Mouse (Mus musculus) ovary, postnatal 10 days (tissue): ENCODE measurements around the gene Fgfbp3.
A peak's percentile ranks its signal among the peaks of the same experiment; 100 is the strongest.
"Not testable (repeated sequence)": the region's sequence is repeated elsewhere in the genome, so short reads cannot be mapped to it uniquely, and the experiment has no call there.

Source experiments
- DNase-seq: peaks from one replicate; pipeline ENCODE4 v3.0.0; 2022; ENCODE audit warnings: low spot score

Gene Fgfbp3

DNA sequence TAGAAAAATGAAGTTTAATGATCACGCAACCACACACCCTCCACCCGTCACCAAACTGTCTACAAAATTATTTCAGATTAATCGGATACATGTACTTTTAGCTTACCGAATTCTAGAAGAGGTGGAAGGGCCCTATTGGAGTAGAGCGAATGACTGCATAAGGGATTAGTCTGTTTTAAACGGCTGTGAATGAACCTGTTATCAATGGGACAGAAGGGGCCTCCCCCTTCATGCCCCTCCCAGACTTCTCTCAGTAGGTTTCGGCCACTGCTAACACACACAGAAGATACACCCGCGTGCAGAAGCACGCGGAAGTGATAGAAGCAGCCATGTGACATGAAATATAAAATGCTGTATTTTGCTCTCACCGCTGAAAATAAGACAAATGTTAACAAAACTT lies at the start of gene Fgfbp3:
TSS of gene Fgfbp3 (minus strand) at position 150 of the 400 bp plus-strand sequence.
- DNase-seq: no peak

DNA sequence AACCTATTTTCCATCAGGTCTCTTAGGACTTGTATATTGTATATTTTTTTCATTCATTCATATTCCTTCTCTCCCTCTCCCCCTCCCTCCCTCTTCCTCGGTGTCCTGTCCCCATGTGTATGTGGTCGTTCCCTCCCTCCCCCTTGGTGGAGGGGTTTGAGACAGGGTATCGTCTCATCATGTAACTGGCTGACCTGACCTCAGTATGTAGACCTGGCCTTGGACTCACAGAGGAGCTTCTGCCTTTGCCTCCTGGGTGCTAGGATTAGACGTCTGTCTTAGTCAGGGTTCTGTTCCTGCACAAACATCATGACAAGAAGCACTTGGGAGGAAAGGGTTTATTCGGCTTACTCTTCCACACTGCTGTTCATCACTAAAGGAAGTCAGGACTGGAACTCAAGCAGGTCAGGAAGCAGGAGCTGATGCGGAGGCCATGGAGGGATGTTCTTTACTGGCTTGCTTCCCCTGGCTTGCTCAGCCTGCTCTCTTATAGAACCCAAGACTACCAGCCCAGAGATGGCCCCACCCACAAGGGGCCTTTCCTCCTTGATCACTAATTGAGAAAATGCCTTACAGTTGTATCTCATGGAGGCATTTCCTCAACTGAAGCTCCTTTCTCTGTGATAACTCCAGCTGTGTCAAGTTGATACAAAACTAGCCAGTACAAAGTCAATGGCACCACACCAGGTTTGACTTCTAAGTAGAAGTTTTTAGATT lies 43.3 kb upstream of the Fgfbp3 start:
- not testable (repeated sequence) for DNase-seq

DNA sequence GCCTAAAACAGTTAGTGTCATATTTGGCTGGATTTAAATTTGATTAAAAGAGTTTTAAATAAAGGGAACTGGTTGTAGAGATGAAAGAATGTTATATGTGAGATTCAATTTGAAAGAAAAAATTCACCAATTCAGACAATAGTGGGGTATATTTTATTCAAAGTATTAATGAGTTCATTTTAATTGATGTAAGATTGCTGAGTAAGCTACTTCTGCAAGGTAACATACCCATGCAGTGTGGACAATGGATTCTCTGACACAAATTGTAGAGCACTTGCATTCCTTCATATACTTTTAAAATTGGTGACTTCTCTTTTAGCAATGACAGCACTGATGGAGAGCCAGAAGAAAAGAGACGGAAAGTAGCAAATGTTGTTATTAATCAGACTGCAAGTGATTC lies 41.9 kb upstream of the Fgfbp3 start:
- DNase-seq: no peak

DNA sequence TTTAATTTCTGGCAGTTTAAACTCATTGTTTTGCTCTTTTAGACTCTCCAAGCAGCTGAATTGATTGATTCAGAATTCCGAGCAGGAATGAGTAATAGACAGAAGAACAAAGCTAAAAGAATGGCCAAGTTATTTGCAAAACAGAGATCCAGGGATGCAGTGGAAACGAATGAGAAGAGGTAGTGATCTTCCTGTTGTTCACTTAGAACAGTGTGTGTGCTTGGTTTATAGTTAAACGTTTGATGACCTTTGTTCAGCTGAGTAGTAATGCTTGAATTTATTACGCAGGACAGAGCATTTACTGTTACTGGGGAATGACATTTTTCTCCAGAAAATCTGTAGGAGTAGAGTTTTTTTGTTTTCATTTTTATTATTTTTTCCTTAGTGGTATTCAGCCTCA lies 38.9 kb upstream of the Fgfbp3 start:
- DNase-seq: no peak

DNA sequence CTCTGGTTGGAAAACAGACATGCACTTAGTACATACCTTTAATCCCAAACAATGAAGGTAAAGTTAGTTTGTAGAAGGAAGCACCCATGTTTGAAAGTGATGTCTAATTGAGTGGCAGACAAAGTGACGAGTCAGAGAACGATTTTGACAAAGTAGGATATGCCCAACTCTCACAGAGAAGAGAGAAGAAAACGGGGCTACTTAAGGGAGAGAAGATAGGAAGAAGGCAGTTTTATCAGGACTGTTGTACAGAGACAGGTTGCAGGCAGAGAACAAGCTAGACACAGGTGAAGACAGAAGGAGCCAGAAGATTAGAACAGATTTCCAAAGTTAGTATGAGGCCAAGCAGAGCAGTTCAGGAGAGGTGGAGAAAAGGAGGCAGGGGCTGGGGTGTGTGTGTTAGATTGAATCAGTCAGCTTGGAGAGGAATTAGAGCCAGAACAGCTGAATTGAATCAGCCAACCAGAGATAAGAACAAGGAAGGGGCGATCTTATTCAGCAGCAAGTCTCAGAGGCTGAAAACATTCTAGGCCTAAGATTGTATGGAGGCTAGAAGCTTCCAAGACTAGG lies 34.3 kb upstream of the Fgfbp3 start:
- no peak for DNase-seq

DNA sequence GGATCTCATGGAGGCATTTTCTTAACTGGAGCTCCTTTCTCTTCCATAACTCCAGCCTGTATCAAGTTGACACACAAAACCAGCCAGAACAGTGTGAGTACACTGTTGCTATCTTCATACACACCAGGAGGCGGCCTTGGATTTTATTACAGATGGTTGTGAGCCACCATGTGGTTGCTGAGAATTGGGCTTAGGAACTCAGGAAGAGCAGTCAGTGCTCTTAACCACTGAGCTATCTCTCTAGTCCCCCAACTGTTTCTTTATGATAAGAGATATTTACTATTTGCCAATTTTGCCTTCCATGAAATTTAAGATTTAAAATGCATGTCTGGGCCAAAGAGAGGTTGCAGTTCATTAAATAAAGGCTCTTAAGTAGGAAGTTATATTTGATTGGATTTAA lies 20.6 kb upstream of the Fgfbp3 start:
- DNase-seq: no peak

DNA sequence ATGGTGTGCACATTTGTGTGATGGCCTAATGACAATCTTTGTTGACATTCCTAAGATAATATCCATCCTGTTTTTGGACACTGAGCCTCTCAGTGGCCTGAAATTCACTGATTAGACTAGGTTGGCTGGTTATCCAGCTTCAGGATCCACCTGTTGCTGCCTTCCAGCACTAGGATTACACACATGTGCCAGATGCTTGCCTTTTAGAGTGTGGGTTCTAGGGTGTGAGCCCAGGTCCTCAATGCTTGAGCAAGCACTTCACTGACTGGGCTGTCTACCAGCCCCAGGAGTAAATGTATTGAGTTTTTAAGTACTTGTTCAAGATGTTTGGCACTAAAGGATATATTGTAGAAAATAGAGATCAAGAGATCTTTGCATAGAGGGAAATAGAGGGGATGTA lies 18.6 kb upstream of the Fgfbp3 start:
- DNase-seq: no peak

DNA sequence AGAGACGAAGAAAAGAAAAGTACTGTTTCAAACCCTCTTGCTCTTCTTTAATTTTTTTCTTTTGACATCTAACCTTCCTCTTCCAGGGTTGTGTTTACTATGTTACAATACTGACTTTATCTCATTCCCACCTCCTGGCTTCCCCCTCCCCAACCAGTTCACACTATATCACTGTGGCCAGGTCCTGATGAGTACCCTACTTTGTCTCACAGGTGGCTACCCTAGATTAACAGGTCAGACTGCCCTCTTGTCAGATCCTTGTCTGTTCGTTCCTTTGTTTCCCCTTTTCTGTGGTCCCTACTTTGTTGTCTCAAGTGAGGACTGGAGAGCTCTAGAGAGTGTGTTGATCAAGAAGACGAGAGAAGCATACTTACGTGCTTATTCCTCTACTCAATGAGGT lies 16.9 kb upstream of the Fgfbp3 start:
- DNase-seq: no peak

DNA sequence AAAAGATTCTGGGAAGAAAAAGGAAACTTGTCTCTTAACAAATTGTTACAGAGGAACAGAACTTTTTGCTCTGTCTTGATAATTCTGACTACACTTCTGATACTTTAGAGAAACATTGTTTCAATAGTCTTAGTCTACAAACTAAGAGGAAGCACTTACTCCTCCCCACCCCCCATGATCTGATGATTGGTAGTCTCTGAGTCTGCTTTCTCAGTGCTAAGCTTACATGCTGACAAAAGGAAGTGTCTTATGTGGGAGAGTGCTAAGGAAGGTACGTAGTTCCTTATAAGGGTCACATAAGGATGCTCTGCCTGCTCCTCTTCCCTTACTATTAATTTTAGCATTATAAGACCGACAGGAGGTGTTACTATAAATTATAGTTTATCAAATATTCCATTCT lies 13.2 kb upstream of the Fgfbp3 start:
- no peak for DNase-seq

DNA sequence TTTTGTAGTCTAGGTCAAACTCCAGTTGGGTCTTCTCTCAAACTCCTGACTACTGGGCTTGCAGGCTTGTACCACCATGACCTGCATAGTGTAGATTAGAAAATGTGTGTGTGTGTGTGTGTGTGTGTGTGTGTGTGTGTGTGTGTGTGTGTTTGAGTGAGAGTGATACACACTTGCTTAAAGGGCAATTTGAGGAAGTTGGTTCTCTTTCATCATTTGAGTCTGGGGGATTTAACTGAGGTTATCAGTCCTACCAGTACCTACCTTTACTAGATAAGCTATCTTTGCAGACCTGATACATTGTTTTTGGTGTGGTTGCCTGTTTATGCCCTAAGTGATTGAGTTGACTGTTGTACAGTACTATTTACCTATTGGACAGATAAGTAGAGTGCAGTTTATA lies 12.7 kb upstream of the Fgfbp3 start:
- DNase-seq: no peak

DNA sequence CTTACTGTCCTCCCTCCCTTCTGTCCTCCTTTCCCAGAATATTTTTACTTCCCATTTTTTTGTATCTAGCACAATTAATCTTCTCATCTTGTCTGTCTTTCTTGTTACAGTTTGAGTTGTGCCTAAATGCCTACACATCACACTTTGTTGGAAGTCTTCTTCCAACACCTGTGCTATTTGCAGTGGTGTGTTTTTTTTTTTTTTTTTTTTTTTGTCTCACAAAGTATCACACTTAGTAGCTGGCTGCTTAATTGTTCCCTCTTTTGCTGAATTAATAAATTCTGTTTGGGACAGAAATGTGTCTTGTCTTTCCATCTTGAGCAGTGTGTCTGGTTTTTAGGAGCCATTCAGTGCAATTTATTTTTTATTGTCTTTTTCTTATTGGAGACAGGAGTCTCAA lies 10.4 kb upstream of the Fgfbp3 start:
- DNase-seq: no peak

DNA sequence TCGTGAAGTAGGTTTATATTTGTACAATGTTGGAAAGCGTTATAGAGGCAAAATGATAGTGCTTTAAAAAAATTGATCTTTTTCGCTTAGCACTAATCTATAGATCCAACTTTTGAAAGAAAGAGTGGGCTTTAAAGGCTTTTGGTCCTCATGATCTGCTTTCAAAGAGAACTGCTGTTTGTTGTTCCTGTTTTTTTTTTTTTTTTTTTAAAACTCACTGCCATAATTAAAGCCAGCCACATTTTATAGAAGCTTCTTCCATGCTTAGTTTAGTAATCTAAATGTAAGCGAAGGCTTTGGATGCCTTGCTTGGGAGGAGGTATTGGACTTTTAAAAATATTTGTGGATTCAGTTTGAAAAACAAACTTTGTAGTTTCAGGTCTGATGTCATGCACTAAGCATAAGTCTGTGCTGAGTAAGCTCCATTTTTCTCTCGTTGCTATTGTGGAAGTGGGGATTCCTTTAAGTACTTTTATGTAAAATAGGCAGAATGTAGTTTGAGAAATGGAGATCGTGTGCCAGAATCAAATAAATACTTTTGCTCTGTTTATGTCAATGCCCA lies 8.5 kb upstream of the Fgfbp3 start:
- DNase-seq: no peak

DNA sequence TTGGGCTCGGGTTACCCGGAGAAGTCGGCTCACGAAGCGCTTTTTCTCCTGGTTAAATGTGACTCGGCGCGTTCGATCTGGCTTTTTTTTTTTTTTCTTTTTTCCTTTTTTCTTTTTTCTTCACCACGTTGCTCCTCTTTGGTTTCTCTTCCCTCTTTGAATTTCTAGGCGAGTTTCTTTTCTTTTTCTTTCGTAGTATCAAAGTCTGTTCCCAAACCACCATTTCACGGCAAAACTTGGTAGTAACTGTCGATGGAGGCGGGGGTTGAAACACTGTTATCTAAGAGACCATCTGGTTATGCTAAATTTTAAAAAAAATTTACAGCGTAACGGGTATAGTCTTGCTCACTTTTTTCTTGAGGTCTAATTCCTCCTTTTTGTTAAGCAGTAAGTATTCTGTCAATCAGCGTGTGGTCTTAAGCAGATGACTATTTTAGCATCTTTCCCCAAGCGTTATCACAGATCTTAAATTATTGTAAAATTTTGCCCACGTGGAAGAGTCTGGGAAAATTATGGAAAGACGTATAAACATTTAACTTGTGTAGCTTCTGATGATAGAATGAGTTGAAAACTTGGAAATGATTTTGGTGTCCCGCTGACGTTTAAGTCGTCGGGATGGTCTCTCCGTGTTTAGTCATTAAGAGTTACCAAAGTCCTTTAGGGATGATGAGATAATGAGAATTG lies 7.3 kb upstream of the Fgfbp3 start:
- DNase-seq: no peak

DNA sequence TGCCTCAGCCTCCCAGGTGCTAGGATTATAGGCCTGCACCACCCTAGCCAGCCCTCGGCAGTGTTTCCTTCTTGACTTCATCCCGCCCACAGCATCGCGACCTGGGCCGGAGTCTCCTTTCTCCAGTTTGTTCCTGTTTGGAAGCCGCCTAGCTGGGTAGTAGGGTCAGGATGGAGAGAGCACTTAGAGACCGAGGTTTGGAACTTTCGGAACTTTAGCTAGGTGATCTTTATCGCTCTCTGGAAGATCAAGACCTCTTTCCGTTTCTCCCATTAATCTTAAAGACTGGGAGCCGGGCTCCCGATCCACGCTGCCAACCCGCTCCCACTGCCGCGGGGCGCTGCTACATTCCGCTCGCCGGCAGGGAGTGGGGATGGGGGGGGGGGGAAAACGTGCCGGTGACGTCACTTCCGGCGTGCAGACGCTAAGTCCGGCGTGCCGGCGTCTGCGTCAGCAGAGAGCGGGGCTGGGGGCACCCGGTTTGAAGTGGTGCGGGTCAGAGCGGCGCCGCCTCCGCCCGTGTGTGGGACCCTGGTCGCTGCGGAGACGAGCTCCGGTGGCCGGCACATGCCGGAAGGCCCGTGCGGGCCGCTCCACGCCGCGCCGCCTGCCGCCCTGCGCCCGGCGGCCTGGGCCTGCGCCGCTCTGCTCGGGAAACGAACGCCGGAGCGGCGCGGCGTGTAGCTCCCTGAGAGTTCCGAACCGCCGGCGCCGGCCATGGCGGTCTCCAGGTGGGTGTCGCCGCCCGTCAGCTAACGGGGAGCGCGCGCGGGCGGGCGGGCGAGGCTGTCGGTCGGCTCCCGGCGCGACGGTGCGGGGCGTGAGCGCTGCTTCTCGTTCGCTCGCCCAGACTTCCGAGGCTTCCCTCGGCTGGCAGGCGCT lies 6.5 kb upstream of the Fgfbp3 start, which contains the start of gene Btaf1:
TSS of gene Btaf1 (plus strand) at position 409 of the 882 bp plus-strand sequence.
- peak; percentile 57 for DNase-seq

DNA sequence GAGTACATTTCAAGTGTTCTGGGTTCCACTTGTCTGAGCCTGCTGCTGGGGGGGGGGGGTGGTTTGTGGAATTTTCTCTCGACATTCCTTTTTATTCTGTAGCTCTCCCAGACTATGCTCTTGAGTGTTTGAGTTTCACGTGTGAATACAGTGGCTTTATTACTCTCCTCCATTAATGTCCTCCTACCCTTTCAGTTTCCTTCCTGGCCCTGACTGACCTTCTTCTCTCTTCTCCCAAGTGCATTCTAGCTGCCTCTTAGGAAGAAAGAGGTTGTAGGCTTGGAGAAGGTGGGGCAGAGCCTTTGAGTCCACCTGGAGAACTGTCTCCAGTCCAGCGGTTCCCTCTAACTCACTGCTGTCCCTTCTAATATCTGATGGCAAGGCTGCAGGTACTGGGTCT lies 3.5 kb upstream of the Fgfbp3 start:
- no peak for DNase-seq

DNA sequence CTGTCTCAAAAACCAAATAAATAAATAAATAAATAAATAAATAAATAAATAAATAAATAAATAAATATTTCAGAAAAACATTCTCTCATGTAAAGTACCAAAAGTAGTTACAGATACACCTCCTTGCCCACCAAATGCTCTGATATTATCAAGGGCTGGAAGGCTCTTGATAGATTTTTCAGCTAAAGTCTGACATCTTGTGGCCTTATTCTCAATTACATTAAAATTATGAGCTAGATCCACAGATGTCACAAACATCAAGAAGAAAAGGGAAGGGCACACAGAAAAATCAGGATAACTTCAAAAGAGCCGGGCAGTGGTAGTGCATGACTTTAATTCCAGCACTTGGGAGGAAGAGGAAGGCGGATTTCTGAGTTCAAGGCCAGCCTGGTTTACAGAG lies 2.6 kb upstream of the Fgfbp3 start:
- no peak for DNase-seq

DNA sequence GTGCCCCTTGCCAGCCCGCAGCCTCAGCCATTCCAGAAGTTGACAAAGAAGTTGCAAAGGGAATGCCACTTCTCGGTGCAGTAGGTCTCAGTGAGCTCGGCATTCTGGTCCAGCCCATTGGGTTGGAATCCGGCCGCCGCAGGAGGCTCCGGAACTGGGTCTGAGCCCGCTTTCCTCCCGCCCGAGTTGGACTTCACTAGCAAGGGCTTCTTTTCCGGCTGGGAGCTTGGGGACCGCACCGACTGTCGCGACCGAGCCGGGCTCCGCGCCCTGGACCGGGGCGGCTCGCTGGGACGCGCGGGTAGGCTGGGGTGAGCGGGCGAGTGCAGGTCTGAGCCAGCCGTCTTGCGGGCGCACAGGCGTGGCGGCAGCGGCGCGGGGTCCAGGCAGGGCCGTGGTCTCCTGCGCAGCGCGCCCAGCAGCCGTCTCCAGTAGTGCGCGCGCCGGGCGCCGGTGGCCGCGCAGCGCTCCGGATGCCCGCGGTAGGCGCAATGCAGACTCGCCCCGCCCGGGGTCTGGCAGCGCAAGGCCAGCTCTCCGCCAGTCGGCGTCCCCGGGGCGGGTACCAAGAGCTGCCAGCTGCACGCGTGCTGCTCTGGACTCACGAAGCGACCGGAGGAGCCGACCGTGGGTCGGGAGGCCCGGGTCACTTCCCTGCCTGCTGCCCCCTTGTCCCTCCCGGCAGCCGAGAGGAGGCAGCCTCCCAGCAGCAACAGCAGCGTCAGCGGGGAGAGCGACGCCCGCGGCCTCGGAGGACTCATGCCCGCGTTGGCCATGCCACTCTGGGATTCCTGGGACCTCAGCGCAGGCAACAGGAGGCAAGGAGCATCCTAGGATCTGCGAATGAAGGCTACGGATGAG lies 744 bp downstream of the Fgfbp3 start:
- peak; percentile 62 for DNase-seq

DNA sequence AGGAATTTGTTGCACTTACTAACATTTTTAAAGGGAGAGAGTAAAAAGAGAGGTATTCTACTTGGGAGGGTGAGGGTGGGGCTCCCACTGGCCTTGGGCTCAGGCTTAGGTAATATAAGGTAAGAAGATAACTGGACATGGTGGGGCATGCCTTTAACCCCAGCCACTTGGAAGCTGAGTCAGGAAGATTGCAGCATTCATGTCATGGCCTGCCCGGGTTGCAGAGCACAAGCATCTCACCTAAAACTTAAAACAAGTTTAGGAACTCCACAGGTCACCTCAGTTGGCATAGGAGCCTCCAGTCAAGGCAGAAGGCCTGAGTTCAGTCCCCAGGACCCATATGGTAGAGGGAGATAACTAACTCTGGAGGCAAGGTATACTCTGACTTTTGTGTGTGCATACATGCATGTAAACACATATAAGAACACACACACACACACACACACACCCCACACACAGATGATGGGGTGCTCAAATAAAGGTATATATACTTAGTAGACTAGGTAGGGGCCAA lies 2.5 kb downstream of the Fgfbp3 start:
- no peak for DNase-seq

DNA sequence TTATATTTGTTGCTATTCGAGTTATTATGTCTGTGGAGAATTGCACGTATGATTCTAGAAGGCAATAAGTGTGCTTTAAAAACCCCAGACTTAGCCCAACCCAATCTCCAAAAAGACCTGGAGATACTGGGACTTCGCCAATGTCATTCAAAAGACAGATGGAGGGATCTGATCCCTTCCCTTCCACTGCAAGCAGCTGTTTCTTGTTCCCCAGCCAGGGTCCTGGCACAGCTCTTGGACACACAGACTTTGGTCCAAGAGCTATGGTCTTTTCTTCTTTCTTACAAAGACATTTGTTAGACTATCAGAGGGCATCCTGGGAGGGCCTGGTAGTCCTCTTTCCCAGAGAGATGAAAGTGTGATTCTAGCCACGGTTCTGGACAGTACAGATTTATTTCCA lies 3.2 kb downstream of the Fgfbp3 start:
- no peak for DNase-seq

DNA sequence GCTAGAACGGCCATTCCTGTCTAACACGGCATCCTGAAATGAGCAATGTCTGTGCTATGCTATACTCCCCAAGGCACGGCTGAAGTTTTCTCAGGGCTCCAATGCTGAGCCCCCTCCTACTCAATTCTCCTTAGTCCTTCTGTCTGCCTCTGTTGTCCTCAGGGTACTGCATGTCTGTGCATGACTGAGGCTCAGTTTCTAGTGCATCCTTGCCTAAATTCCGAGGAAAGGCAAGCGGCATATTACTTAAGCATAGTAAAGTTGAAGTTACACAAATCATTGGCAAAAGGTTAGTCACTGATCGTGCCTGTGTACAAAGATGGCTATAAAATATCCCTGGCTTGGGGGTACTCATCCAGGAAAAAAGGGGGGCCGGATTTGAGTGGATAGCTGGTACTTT lies 6.4 kb downstream of the Fgfbp3 start:
- DNase-seq: no peak
